Mouse (Mus musculus) liver, adult 2 months (tissue): ENCODE measurements around the gene Kalrn. TPM values are rescaled to one million over a fixed set of nuclear protein-coding genes. Genes with fewer than 3 reads are reported as not detected.
A peak's percentile ranks its signal among the peaks of the same experiment; 100 is the strongest.

Experiments used
- DNase-seq: peaks from one replicate; pipeline ENCODE4 v3.0.0-alpha.2; 2011; ENCODE audit warnings: low read depth, low spot score; ENCODE audit errors: extremely low read depth
- H3K27ac ChIP-seq: fragments of 200-500 bp; replicated peaks from 2 replicates; pipeline ENCODE4 v1.5.1; 2012; ENCODE audit warnings: low read depth, mild to moderate bottlenecking, control low read depth, inconsistent platforms, low read length; ENCODE audit not compliant: insufficient read depth
- H3K27me3 ChIP-seq: fragments of 200-500 bp; 2 replicates; pipeline ENCODE4 v1.6.1; 2012; ENCODE audit warnings: mild to moderate bottlenecking, moderate library complexity, low read length, inconsistent platforms; ENCODE audit not compliant: control insufficient read depth, insufficient read depth
- H3K36me3 ChIP-seq: fragments of 200-500 bp; 2 replicates; pipeline ENCODE4 v1.6.1; 2012; ENCODE audit warnings: low read length, inconsistent platforms; ENCODE audit not compliant: control insufficient read depth, insufficient read depth
- H3K4me1 ChIP-seq: fragments of 200-500 bp; 2 replicates; pipeline ENCODE4 v1.6.1; 2011; ENCODE audit warnings: low read length; ENCODE audit not compliant: control insufficient read depth, insufficient read depth
- H3K4me3 ChIP-seq: fragments of 200-500 bp; 2 replicates; pipeline ENCODE4 v1.5.1; 2011; ENCODE audit warnings: low read depth, mild to moderate bottlenecking, control low read depth, low read length, moderate library complexity; ENCODE audit not compliant: insufficient read depth
- H3K79me2 ChIP-seq: fragments of 200-500 bp; 2 replicates; pipeline ENCODE4 v1.6.1; 2012; ENCODE audit warnings: inconsistent platforms, mild to moderate bottlenecking, low read length, moderate library complexity; ENCODE audit not compliant: control insufficient read depth, insufficient read depth
- H3K9ac ChIP-seq: fragments of 200-500 bp; 2 replicates; pipeline ENCODE4 v1.6.1; 2012; ENCODE audit warnings: low read depth, mild to moderate bottlenecking, control low read depth, inconsistent platforms, low read length
- CTCF ChIP-seq: fragments of 200-500 bp; IDR thresholded peaks from 2 replicates; pipeline ENCODE4 v1.5.1; 2011; ENCODE audit warnings: low read depth, low read length, control low read depth
- POLR2A ChIP-seq: fragments of 200-500 bp; IDR thresholded peaks from 2 replicates; pipeline ENCODE4 v1.6.1; 2011; ENCODE audit warnings: low read length, control low read depth; ENCODE audit not compliant: insufficient read depth; ENCODE audit errors: extremely low read depth
- WGBS: fragments of 180-500 bp; shearing (Covaris S2); methylation state at CpG from one replicate; pipeline ENCODE4 v1.1.7; 2018; 5-methylcytosine and 5-hydroxymethylcytosine counted together
- polyA plus RNA-seq: library from polyadenylated mRNA; depleted of rRNA; stranded (reverse); fragments of >200 nt; gene quantifications from 2 replicates; pipeline ENCODE4 v1.2.3, GENCODE M21; 2012
- total RNA-seq: library from RNA; depleted of rRNA; stranded (reverse); fragments of >200 nt; gene quantifications from 2 replicates; pipeline ENCODE4 v1.2.3, GENCODE M21; 2014

Kalrn gene
- total and polyA plus RNA-seq, 2 experiments = 14.0 to 34.8 TPM

DNA sequence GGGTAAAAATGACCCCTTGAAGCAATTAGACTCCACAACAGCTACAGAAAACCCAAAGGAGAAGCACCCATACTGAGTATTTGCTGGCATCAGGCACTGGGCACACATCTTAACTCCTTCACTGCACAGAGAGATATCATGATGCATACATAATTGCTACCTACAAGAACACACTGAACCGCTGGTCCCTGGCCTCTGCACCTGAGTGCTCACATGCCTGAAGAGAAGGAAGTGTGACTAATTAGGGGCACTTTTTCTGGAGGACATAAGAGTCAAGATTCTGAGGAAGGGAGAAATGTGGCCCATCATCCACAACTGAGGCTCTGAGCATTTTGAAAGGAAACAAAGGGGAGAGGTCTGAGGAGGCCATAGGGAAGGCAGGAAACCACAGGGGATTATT, 65.2 kb downstream of the Kalrn start:
- Histone ChIP-seq H3K27ac (no peak overlapping the region), H3K4me1 (no peaks in the 10 kb centered on the region), H3K27me3 (no peaks in the 10 kb centered on the region), H3K4me3 (no peak overlapping the region), H3K79me2 (no peaks in the 10 kb centered on the region), H3K36me3 (no peaks in the 10 kb centered on the region), H3K9ac (no peak overlapping the region)
- TF ChIP-seq POLR2A = no peak
- TF ChIP-seq CTCF = no peak
- WGBS = 90% methylated on average over 1 of the region's 1 CpGs
- DNase-seq = no peak

DNA sequence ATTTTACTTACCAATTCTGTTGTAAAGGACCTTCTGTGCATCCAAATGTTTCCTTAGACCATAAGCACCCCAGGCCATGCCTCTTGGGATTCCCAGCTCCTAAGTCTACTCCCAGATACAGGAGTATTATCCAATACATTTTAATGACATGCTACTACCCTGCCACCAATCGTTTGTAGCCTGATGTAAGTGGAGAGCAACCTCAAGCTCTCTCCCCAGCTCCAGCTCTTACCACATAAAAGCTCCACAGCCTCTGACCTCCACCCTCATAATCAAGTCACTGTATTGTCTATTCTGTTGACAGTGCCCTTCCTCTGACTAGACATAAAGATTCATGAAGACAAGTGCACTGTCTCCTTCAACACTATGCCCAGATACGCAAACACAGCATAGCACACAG, 67.3 kb downstream of the Kalrn start:
- TF ChIP-seq POLR2A = no peak
- TF ChIP-seq CTCF = no peak
- H3K4me1 ChIP-seq = no peaks in the 10 kb centered on the region
- no peak overlapping the region for H3K9ac ChIP-seq
- H3K36me3 ChIP-seq = no peaks in the 10 kb centered on the region
- no peak for DNase-seq
- no peak overlapping the region for H3K4me3 ChIP-seq
- H3K27ac ChIP-seq = no peak overlapping the region
- H3K27me3 ChIP-seq = no peaks in the 10 kb centered on the region
- 80% methylated on average over 2 of the region's 2 CpGs for WGBS
- H3K79me2 ChIP-seq = no peaks in the 10 kb centered on the region

DNA sequence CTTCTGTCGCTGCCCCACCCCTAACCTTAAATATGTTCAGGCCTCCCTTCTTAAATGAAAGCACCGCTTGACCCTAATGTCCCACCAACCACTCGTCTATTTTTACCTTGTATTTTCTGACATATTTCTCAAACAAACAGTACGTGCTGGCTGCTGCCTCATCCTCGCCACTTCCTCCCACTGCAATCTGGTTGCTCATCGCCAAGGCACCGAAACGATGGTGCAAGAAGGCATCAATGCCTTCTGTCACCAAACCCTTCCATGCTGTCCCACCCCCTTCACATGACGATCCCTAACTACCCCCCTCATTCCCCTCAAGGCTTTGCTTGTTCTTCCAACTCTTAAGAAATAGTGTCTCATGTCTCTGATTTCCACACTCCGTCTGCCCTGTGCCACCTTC, 69.1 kb downstream of the Kalrn start:
- Histone ChIP-seq H3K9ac (no peak overlapping the region), H3K4me1 (no peaks in the 10 kb centered on the region), H3K27me3 (no peaks in the 10 kb centered on the region), H3K79me2 (no peaks in the 10 kb centered on the region), H3K4me3 (no peak overlapping the region), H3K27ac (no peak overlapping the region), H3K36me3 (no peaks in the 10 kb centered on the region)
- no peak for DNase-seq
- no peak for TF ChIP-seq POLR2A
- no peak for TF ChIP-seq CTCF
- 89% methylated on average over 10 of the region's 10 CpGs for WGBS

DNA sequence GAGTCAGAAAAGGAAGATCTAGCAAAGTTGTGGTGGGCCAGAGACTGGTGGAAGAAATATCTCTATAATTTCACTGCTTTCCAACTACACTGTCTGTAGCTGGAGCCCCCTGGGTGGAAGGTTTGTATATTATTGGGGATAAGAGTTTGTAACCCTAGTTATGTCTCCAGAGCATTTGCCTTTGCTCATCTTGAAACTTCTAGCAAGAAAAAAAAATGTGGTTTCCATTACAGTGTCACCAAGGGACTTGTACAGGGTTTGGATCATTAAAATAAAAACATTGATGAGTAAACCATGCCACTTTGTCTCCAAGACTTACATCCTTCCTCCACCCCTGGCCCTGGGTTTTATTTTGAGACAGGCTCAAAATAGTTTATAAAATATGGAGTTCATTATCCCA, 71.2 kb downstream of the Kalrn start:
- Histone ChIP-seq H3K79me2 (no peaks in the 10 kb centered on the region), H3K4me1 (no peaks in the 10 kb centered on the region), H3K36me3 (no peaks in the 10 kb centered on the region), H3K27me3 (no peaks in the 10 kb centered on the region), H3K27ac (no peak overlapping the region), H3K4me3 (no peak overlapping the region), H3K9ac (no peak overlapping the region)
- TF ChIP-seq CTCF (no peak), POLR2A (no peak)
- DNase-seq = no peak

DNA sequence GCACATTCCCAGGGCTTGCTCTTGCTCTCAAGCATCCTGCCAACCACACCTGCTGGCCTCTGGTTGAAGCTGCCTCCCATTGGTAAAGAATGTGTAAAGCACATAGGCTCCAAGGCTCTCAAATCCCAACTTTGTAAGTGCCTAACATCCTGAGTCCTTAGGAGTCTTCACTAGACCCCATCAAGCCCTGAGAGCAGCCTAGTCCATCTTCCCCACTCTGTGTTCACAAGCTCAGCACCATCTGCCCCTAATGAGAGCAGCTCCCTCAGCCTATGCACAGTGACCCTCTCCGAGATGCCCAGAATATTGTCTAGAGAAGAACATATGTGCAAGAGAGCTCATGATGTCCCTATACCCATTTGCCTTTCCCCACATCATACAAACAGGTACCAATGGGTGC, 78.6 kb downstream of the Kalrn start:
- H3K4me3 ChIP-seq = no peak overlapping the region
- no peaks in the 10 kb centered on the region for H3K27me3 ChIP-seq
- WGBS = 100% methylated on average over 1 of the region's 1 CpGs
- no peak overlapping the region for H3K27ac ChIP-seq
- no peak for DNase-seq
- H3K79me2 ChIP-seq = no peaks in the 10 kb centered on the region
- TF ChIP-seq CTCF (no peak), POLR2A (no peak)
- no peaks in the 10 kb centered on the region; the same call in 1 of the 2 replicates for H3K4me1 ChIP-seq
- no peak overlapping the region for H3K9ac ChIP-seq
- H3K36me3 ChIP-seq = no peaks in the 10 kb centered on the region

DNA sequence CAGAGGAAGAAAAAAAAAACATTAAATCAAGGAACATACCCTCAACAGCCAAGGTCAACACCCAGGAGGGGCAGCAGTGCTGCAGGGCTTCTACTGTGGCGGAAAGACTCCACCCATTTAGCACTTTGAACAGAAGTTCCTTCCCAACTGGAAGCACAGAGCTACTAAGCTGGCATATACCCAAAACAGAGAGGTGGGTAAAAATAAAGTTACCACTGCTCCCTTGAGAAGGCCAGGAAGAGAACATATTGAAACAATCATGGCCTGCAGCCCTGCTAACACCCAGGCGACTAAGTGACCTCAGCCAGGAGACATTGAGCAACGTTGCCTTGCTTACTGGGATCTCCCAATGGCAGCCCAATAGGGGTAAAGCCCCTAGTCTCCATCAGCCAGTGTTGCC, 79.4 kb downstream of the Kalrn start:
- Histone ChIP-seq H3K4me1 (no peaks in the 10 kb centered on the region; the same call in 1 of the 2 replicates), H3K4me3 (no peak overlapping the region), H3K27ac (no peak overlapping the region), H3K79me2 (no peaks in the 10 kb centered on the region), H3K9ac (no peak overlapping the region), H3K27me3 (no peaks in the 10 kb centered on the region), H3K36me3 (no peaks in the 10 kb centered on the region)
- WGBS = 74% methylated on average over 3 of the region's 3 CpGs
- peak; percentile 1 for DNase-seq
- TF ChIP-seq CTCF (no peak), POLR2A (no peak)
